Mouse (Mus musculus): ENCODE measurements around the gene Rpl41. TPM values are rescaled to one million over a fixed set of nuclear protein-coding genes. Genes with fewer than 3 reads are reported as not detected.
A peak's percentile ranks its signal among the peaks of the same experiment; 100 is the strongest.

Rpl41 gene
- polyA plus RNA-seq, 1 experiment from 2014 or later, result 3,266 TPM

GRCm38 (mm10) chr10:128498590-128498989 is 50.5 kb downstream of the Rpl41 start, which contains the start of gene Myl6b:
Gene Myl6b, minus strand, starts transcription at chr10:128498685.
- peaks cover 41% of the 10 kb centered on the region for H3K4me1 ChIP-seq
- under 1% methylated on average over 27 of the region's 27 CpGs for WGBS
- H3K4me3 ChIP-seq, result peak within 1 kb of the TSS; percentile 67
- no peaks in the 10 kb centered on the region for H3K36me3 ChIP-seq
- H3K27me3 ChIP-seq (ENCODE audit: low read depth, poor library complexity, severe bottlenecking), result peaks cover 14% of the 10 kb centered on the region
- H3K27ac ChIP-seq (replicated peaks), result peak within 1 kb of the TSS; percentile 84
- H3K9me3 ChIP-seq (replicated peaks), result no peaks in the 10 kb centered on the region
- DNase-seq (ENCODE audit: low spot score), result peak; percentile 97

Small RNAs within 50 kb of the gene (microRNA-seq; reads per million reads assigned to microRNA genes)
- gene Gm47275, result not detected
- gene Mir6916, result not detected
- not detected for gene Mir6917

Other genes starting within 250 kb of the Rpl41 start
- 43.3 and 50.2 TPM in 2 replicates for gene Pan2, start 246.0 kb downstream of the Rpl41 start, polyA plus RNA-seq (2016; fragmentation: Nextera tagmentation; extraction: Ambion mirVana)
- 245 and 259 TPM in 2 replicates for gene Cnpy2, start 226.8 kb downstream of the Rpl41 start, polyA plus RNA-seq (2016; fragmentation: Nextera tagmentation; extraction: Ambion mirVana)
- gene Cs, start 211.6 kb downstream of the Rpl41 start, polyA plus RNA-seq (2016; fragmentation: Nextera tagmentation; extraction: Ambion mirVana), result 237 and 248 TPM in 2 replicates
- 13.2 and 18.8 TPM in 2 replicates for gene Coq10a, start 180.3 kb downstream of the Rpl41 start, polyA plus RNA-seq (2016; fragmentation: Nextera tagmentation; extraction: Ambion mirVana)
- gene Ankrd52, start 172.2 kb downstream of the Rpl41 start, polyA plus RNA-seq (2016; fragmentation: Nextera tagmentation; extraction: Ambion mirVana), result 9.0 and 9.2 TPM in 2 replicates
- 0.06 and 0.19 TPM in 2 replicates for gene Slc39a5, start 148.1 kb downstream of the Rpl41 start, polyA plus RNA-seq (2016; fragmentation: Nextera tagmentation; extraction: Ambion mirVana)
- gene Nabp2, start 137.8 kb downstream of the Rpl41 start, polyA plus RNA-seq (2016; fragmentation: Nextera tagmentation; extraction: Ambion mirVana), result 149 and 151 TPM in 2 replicates
- 42.0 and 49.2 TPM in 2 replicates for gene Rnf41, start 137.6 kb downstream of the Rpl41 start, polyA plus RNA-seq (2016; fragmentation: Nextera tagmentation; extraction: Ambion mirVana)
- 75.2 and 110 TPM in 2 replicates for gene Smarcc2, start 90.1 kb downstream of the Rpl41 start, polyA plus RNA-seq (2016; fragmentation: Nextera tagmentation; extraction: Ambion mirVana)
- gene Myl6, start 55.2 kb downstream of the Rpl41 start, polyA plus RNA-seq (2016; fragmentation: Nextera tagmentation; extraction: Ambion mirVana), result 833 and 890 TPM in 2 replicates
- 1.8 and 2.9 TPM in 2 replicates for gene Myl6b, start 50.6 kb downstream of the Rpl41 start, polyA plus RNA-seq (2016; fragmentation: Nextera tagmentation; extraction: Ambion mirVana)
- 17.2 and 23.6 TPM in 2 replicates for gene Esyt1, start 23.4 kb downstream of the Rpl41 start, polyA plus RNA-seq (2016; fragmentation: Nextera tagmentation; extraction: Ambion mirVana)
- 15.4 and 19.5 TPM in 2 replicates for gene Zc3h10, start 1.5 kb downstream of the Rpl41 start, polyA plus RNA-seq (2016; fragmentation: Nextera tagmentation; extraction: Ambion mirVana)
- gene Pa2g4, start 16.7 kb upstream of the Rpl41 start, polyA plus RNA-seq (2016; fragmentation: Nextera tagmentation; extraction: Ambion mirVana), result 231 and 262 TPM in 2 replicates
- 0.72 and 1.4 TPM in 2 replicates for gene Erbb3, start 40.3 kb upstream of the Rpl41 start, polyA plus RNA-seq (2016; fragmentation: Nextera tagmentation; extraction: Ambion mirVana)
- gene Rps26, start 77.4 kb upstream of the Rpl41 start, polyA plus RNA-seq (2016; fragmentation: Nextera tagmentation; extraction: Ambion mirVana), result 460 and 529 TPM in 2 replicates
- 2.8 and 3.6 TPM in 2 replicates for gene Ikzf4, start 96.7 kb upstream of the Rpl41 start, polyA plus RNA-seq (2016; fragmentation: Nextera tagmentation; extraction: Ambion mirVana)
- 13.9 and 14.9 TPM in 2 replicates for gene Suox, start 124.8 kb upstream of the Rpl41 start, polyA plus RNA-seq (2016; fragmentation: Nextera tagmentation; extraction: Ambion mirVana)
- gene Rab5b, start 147.0 kb upstream of the Rpl41 start, polyA plus RNA-seq (2016; fragmentation: Nextera tagmentation; extraction: Ambion mirVana), result 73.3 and 86.3 TPM in 2 replicates
- 3.9 and 6.7 TPM in 2 replicates for gene Pmel, start 154.9 kb upstream of the Rpl41 start, polyA plus RNA-seq (2016; fragmentation: Nextera tagmentation; extraction: Ambion mirVana)
- gene Cdk2, start 155.7 kb upstream of the Rpl41 start, polyA plus RNA-seq (2016; fragmentation: Nextera tagmentation; extraction: Ambion mirVana), result 107 and 110 TPM in 2 replicates
- 3.7 and 4.7 TPM in 2 replicates for gene Dgka, start 195.6 kb upstream of the Rpl41 start, polyA plus RNA-seq (2016; fragmentation: Nextera tagmentation; extraction: Ambion mirVana)
- gene Pym1, start 198.6 kb upstream of the Rpl41 start, polyA plus RNA-seq (2016; fragmentation: Nextera tagmentation; extraction: Ambion mirVana), result 56.6 and 59.1 TPM in 2 replicates
- 0.44 and 0.66 TPM in 2 replicates for gene Mmp19, start 241.6 kb upstream of the Rpl41 start, polyA plus RNA-seq (2016; fragmentation: Nextera tagmentation; extraction: Ambion mirVana)

Measured in midbrain, embryonic 10.5 days (tissue).